Mouse (Mus musculus) E14TG2a.4 (cell line): Measurements from ENCODE around the gene Ubash3b.

ENCODE experiments used
- CTCF ChIP-seq: conservative IDR thresholded peaks from 2 replicates; pipeline ENCODE4 v1.5.1; 2014; ENCODE audit warnings: low read length
- NANOG ChIP-seq: IDR thresholded peaks from 2 replicates; pipeline ENCODE4 v1.6.1; 2014; ENCODE audit warnings: borderline replicate concordance, low read length, mixed read lengths

DNA sequence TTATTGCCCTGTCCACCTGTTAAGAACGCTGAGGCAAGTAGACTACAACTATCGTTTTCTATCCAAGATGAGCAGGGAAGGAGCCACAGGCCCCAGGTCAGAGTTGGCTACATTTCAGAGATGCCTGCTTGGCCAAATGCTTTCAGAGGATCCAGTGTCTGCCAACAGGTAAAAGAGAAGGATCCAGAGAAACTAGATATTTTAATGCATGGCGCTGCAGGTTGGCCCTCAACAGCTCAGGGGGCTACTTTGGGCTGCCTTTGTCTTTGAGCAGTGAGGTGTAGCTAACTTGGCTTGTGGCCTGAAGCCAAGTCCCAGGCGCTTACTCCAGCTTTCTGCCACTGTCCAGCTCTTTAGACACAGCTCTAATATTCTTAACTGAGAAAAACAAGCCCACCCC lies 10.0 kb downstream of the Ubash3b start:
- no peak for TF ChIP-seq CTCF
- TF ChIP-seq NANOG: no peak
